Mouse (Mus musculus): ENCODE results near the gene Slc27a1. TPM values are rescaled to one million over a fixed set of nuclear protein-coding genes. Genes with fewer than 3 reads are reported as not detected.

Gene Slc27a1
- polyA plus RNA-seq, 1 experiment, result 85.4 TPM

DNA sequence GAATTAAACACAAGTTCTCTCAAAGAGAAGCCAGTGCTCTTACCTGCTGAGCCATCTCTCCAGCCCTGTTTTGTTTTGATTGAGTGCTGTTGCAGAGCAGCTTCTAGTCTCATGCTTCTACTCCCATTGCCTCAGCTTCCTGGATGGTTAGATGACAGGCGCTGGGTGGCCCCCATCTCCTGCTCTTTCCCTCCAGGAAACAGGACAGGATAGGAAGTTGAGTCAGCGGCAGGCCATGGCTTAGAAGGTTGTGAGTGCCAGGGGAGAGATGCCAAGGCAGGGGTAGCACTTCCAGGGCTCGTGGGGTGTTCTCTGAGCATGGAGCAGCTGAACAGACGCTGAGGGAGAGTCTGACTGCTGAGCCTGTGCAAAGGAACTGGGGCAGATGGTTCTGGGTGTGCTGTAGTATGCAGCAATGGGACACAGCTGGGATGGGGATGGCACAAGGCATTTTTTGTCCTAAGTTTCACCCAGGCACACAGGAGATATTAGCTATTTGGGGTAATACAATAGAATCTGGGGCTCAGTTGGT is 9.2 kb downstream of the Slc27a1 start:
- H3K4me1 ChIP-seq (ENCODE audit: control insufficient read depth, insufficient read depth, low read length), result peaks cover 26% of the 10 kb centered on the region
- peak overlapping the region; percentile 97 for H3K27ac ChIP-seq (ENCODE audit: insufficient read depth, low read depth, low read length)
- TF ChIP-seq POLR2A (IDR thresholded peaks at IDR 0.05; ENCODE audit: borderline replicate concordance, low read depth, low read length), result no peak
- TF ChIP-seq CTCF (IDR thresholded peaks at IDR 0.05; ENCODE audit: low read depth, low read length), result 0 out of 2 replicates have a peak, but pooled peaks have one; percentile 9
- H3K4me3 ChIP-seq (ENCODE audit: insufficient read depth, low read length), result peak overlapping the region; percentile 15

DNA sequence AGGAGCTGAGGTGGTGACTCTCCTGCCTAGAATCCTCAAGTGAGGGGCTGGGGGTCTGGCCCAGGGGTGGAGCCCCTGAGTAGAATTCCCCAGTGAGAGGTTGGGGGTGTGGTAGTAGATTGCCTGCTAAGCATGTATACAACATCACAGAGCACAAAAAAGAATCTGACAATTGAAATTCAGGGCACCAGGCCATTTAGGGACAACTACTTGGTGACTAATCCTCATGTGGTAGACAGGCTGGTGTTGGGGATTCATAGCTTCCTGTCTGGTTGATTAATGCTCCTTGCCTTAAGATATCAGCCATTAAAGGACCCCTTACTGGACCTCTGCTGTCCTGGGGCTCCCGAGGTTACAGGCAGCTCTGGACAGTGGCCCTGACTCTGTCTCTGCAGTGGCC is 10.3 kb downstream of the Slc27a1 start:
- peaks cover 30% of the 10 kb centered on the region for H3K4me1 ChIP-seq (ENCODE audit: control insufficient read depth, insufficient read depth, low read length)
- TF ChIP-seq POLR2A (IDR thresholded peaks at IDR 0.05; ENCODE audit: borderline replicate concordance, low read depth, low read length), result 0 out of 2 replicates have a peak, but pooled peaks have one; percentile 44
- TF ChIP-seq CTCF (IDR thresholded peaks at IDR 0.05; ENCODE audit: low read depth, low read length), result no peak
- peak overlapping the region; percentile 97 for H3K27ac ChIP-seq (ENCODE audit: insufficient read depth, low read depth, low read length)
- H3K4me3 ChIP-seq (ENCODE audit: insufficient read depth, low read length), result peak overlapping the region; percentile 62

DNA sequence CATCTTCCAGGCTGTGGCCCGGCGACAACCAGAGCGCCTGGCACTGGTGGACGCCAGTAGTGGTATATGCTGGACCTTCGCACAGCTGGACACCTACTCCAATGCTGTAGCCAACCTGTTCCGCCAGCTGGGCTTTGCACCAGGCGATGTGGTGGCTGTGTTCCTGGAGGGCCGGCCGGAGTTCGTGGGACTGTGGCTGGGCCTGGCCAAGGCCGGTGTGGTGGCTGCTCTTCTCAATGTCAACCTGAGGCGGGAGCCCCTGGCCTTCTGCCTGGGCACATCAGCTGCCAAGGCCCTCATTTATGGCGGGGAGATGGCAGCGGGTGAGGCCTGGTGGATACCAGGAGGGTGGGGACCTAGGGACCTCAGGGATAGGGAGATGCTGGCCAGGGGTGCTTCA is 10.8 kb downstream of the Slc27a1 start:
- H3K27ac ChIP-seq (ENCODE audit: insufficient read depth, low read depth, low read length), result peak overlapping the region; percentile 97
- TF ChIP-seq CTCF (IDR thresholded peaks at IDR 0.05; ENCODE audit: low read depth, low read length) (no peak), POLR2A (IDR thresholded peaks at IDR 0.05; ENCODE audit: borderline replicate concordance, low read depth, low read length) (no peak)
- peak overlapping the region; percentile 62 for H3K4me3 ChIP-seq (ENCODE audit: insufficient read depth, low read length)
- peaks cover 30% of the 10 kb centered on the region for H3K4me1 ChIP-seq (ENCODE audit: control insufficient read depth, insufficient read depth, low read length)

DNA sequence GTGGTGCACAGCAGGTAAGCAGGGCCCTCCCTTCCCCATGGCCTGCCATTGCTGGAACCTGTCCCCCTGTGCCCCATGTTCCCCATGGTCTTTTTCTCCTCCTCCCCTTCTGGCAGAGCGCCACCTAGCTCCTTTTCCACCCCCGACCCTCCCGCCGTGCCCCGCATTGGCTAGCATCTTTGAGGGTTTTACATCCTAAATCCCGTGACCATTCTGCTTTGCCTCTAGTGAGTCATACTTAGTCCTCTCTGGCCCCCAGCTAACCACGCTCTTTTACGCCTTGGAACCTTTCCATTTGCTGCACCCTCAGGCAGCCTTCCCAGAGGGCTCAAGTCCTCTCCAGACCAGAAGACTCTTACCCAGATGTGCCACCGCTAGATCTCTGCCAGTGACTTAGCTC is 11.5 kb downstream of the Slc27a1 start:
- H3K27ac ChIP-seq (ENCODE audit: insufficient read depth, low read depth, low read length), result peak overlapping the region; percentile 97

DNA sequence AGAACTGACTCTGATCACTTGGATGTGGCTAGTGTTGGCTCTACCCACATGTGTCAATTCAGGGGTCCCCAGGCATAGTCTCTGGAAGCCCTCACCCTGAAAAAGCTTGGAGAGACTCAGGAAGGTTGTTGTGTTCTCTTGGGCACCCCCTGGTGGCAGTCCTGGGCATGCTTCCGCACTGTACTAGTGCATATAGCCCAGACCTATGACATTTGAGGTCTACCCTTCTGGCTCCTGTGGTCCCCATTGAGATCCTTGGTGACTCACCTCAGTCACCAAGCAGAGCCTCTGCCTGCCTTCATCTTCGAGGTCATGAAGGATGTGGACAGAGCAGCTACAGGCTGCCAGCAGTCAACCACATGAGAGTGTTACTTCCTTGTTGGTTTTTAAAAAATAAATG is 18.2 kb downstream of the Slc27a1 start:
- H3K4me1 ChIP-seq (ENCODE audit: control insufficient read depth, insufficient read depth, low read length), result peaks cover 15% of the 10 kb centered on the region

More for the DNA sequence above, 11.5 kb downstream of the Slc27a1 start:
- TF ChIP-seq CTCF (IDR thresholded peaks at IDR 0.05; ENCODE audit: low read depth, low read length) (no peak), POLR2A (IDR thresholded peaks at IDR 0.05; ENCODE audit: borderline replicate concordance, low read depth, low read length) (no peak)
- Histone ChIP-seq H3K4me3 (ENCODE audit: insufficient read depth, low read length) (peak overlapping the region; percentile 62), H3K4me1 (ENCODE audit: control insufficient read depth, insufficient read depth, low read length) (peaks cover 30% of the 10 kb centered on the region)

DNA sequence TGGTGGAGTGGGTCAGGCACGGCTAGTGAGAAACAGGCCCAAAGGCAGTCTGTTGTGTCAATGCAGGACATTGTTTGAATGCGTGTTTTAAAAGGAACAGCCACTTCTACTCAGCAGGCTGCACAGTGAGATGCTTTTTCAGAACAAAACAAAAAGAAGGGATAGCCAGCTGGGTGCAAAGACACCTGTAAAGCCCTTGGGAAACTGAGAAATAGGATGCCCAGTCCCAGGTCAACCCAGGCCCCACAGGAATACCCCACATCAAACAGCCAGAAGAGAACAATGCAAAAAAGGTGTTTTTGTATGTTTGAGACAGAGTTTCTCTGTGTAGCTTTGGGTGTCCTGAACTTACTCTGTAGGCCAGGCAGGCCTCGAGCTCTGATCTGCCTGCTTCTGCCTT is 20.1 kb downstream of the Slc27a1 start:
- H3K4me3 ChIP-seq (ENCODE audit: insufficient read depth, low read length), result no peak overlapping the region
- TF ChIP-seq CTCF (IDR thresholded peaks at IDR 0.05; ENCODE audit: low read depth, low read length) (no peak), POLR2A (IDR thresholded peaks at IDR 0.05; ENCODE audit: borderline replicate concordance, low read depth, low read length) (no peak)

More for the DNA sequence above, 18.2 kb downstream of the Slc27a1 start:
- TF ChIP-seq POLR2A (IDR thresholded peaks at IDR 0.05; ENCODE audit: borderline replicate concordance, low read depth, low read length) (no peak), CTCF (IDR thresholded peaks at IDR 0.05; ENCODE audit: low read depth, low read length) (peak; percentile 61)
- Histone ChIP-seq H3K27ac (ENCODE audit: insufficient read depth, low read depth, low read length) (no peak overlapping the region), H3K4me3 (ENCODE audit: insufficient read depth, low read length) (no peak overlapping the region)

DNA sequence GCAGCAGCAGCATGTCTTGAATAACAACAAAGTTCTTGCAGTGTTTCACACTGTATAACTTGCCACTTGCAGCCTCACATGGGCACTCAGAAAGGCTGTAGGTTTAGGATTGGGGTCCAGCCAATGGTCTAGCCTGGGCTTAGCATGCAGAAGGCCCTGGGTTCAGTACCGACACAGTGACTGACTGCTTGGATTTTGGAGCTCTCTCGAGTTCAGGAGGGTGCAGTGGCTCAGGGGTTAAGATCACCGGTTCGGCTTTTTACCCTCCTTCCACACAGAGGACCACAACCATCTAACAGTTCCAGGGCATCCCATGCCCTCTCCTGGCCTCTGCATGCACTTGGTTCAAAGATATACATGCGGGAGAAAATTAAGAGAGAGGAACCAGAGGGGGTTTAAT is 22.3 kb downstream of the Slc27a1 start:
- no peak for TF ChIP-seq CTCF (IDR thresholded peaks at IDR 0.05; ENCODE audit: low read depth, low read length)
- no peak for TF ChIP-seq POLR2A (IDR thresholded peaks at IDR 0.05; ENCODE audit: borderline replicate concordance, low read depth, low read length)
- Histone ChIP-seq H3K27ac (ENCODE audit: insufficient read depth, low read depth, low read length) (peak overlapping the region; percentile 70; the same call in 1 of the 2 replicates), H3K4me3 (ENCODE audit: insufficient read depth, low read length) (peak overlapping the region; percentile 92), H3K4me1 (ENCODE audit: control insufficient read depth, insufficient read depth, low read length) (peaks cover 20% of the 10 kb centered on the region)

More for the DNA sequence above, 20.1 kb downstream of the Slc27a1 start:
- no peak overlapping the region for H3K27ac ChIP-seq (ENCODE audit: insufficient read depth, low read depth, low read length)
- peaks cover 17% of the 10 kb centered on the region for H3K4me1 ChIP-seq (ENCODE audit: control insufficient read depth, insufficient read depth, low read length)

DNA sequence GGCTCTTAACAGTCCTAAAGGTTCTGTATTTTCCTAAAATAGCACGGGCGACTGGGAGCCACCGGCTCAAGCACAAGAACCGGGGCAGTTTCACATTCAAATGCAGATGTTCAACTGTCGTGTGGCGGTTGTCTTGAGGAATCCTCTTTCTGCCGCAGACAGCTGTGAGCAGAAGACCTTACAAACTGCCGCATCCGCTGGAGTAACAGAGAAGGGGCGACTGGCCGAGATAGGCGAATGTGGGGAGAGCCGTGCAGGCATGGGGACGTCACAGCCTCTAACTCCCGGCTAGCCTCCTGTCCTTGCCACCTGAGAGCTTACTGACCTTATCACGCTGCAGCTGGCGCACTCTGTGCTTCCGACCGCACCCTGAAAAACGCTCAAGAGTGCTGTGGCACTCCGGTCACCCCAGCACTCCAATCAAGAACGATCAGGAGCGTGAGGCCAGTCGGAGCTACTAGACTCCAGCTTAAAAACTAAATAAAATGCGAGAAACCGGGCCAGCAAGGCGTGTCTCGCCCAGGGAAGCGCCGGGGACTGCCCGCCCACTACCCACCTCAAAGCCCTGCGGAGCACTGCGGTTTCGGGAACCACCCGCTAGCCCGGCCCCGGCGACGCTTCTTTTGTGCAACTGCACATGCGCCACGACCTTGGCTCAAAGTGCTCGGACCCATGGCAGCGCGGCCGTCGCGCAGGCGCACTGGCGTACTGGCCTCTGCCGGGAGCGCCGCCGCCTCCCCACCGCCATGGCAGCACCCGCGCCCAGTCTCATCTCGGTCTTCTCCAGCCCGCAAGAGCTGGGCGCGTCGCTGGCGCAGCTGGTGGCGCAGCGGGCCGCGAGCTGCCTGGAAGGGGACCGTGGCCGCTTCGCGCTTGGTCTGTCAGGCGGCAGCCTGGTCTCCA is 23.0 kb downstream of the Slc27a1 start, which contains the start of gene Pgls:
Gene Pgls (plus strand): TSS at position 706 of the 903 bp plus-strand sequence.
- peak; percentile 2; the same call in 1 of the 2 replicates for TF ChIP-seq POLR2A (IDR thresholded peaks at IDR 0.05; ENCODE audit: borderline replicate concordance, low read depth, low read length)
- no peak for TF ChIP-seq CTCF (IDR thresholded peaks at IDR 0.05; ENCODE audit: low read depth, low read length)
- H3K27ac ChIP-seq (ENCODE audit: insufficient read depth, low read depth, low read length), result peak within 1 kb of the TSS; percentile 92
- H3K4me1 ChIP-seq (ENCODE audit: control insufficient read depth, insufficient read depth, low read length), result peaks cover 26% of the 10 kb centered on the region
- H3K4me3 ChIP-seq (ENCODE audit: insufficient read depth, low read length), result peak within 1 kb of the TSS; percentile 92

DNA sequence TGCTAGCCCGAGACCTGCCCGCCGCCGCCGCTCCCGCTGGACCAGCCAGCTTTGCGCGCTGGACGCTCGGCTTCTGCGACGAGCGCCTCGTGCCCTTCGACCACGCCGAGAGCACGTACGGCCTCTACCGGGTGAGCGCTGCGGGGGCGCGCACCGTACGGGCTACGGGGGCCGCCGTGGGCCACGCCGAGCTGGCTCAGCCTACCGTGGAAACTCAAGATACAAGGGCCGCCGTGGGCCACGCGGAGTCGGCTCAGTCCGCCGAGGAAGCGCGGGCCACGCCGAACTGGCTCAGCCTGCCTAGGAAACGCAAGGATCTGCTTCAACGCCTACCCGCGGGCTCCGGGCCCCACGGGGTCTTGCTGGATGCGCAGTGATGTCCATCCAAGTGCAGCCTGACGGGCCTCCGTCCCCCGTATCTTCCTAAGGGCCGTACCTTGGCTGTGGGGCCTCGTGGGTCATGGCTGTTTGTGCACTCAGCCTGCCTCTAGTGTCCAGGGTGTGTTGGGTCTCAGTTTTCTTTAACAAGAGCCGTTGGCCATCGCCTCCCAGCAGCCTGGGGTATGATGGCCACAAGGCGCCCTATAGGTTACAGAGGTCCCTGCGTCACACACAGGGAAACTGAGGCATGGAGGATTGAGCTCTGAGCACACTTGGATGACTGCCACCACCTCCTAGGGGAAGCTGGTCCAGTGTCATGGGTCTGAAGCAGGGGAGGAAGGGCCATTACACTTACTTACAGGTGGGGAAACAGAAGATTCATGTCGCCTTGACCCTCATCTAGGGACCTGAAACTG is 23.9 kb downstream of the Slc27a1 start:
- TF ChIP-seq CTCF (IDR thresholded peaks at IDR 0.05; ENCODE audit: low read depth, low read length) (peak; percentile 28; the same call in 1 of the 2 replicates), POLR2A (IDR thresholded peaks at IDR 0.05; ENCODE audit: borderline replicate concordance, low read depth, low read length) (no peak)
- H3K4me3 ChIP-seq (ENCODE audit: insufficient read depth, low read length), result peak overlapping the region; percentile 92
- peaks cover 30% of the 10 kb centered on the region for H3K4me1 ChIP-seq (ENCODE audit: control insufficient read depth, insufficient read depth, low read length)
- H3K27ac ChIP-seq (ENCODE audit: insufficient read depth, low read depth, low read length), result peak overlapping the region; percentile 92

Measured in bone marrow macrophage, adult 2 months (primary cell).